Mouse (Mus musculus): ENCODE results near the gene Dcaf4.

Gene Dcaf4

DNA sequence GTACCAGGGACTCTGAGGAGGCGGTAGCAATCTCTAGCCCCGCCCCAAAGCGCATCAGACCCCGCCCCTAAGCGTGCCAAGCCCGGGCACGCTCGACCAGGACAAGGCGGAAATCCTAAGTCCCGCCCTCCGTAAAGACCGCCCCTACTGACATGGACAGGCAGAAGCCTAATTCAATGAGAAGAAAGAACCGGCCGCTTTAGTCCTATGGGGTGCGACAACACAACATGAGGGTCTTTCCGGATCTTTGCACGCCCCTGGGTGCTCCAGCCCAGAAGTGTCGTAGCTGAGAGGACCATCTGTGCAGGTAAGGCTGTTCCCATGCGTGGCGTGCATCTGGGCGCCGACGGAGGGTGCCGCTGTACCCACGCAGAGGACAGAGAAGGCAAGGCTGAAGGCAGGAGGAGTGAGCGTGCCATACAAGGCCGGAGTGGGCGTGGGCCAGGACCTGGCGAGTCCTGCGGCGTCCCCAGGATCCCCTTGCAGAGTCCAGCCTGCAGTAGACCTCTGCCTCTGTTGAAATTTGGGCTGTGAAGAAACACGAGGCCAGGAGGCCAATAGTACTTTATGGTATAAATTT, at the start of gene Dcaf4:
Dcaf4 (plus strand) TSS at position 156 of the 580 bp plus-strand sequence.
- DNase-seq, result peak; percentile 98

DNA sequence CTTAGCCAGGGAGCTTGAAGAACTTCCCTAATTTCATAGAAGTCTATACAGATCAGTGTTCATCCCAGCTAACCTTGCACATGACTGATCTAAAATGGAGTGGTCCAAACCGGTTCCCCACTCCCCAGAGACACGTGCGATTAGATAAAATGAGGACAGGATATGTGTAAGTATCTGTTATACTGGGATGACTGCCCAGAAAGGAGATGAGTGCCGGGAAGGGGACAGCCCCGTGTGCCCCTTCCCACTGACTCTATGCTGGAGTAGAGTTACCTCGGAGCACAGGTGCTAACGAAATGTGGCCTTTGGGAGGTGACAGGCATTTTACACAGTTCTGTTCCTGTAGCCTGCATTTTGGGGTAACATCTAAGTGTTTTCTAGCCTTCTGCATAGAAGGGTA, 48.5 kb upstream of the Dcaf4 start:
- no peak for DNase-seq

DNA sequence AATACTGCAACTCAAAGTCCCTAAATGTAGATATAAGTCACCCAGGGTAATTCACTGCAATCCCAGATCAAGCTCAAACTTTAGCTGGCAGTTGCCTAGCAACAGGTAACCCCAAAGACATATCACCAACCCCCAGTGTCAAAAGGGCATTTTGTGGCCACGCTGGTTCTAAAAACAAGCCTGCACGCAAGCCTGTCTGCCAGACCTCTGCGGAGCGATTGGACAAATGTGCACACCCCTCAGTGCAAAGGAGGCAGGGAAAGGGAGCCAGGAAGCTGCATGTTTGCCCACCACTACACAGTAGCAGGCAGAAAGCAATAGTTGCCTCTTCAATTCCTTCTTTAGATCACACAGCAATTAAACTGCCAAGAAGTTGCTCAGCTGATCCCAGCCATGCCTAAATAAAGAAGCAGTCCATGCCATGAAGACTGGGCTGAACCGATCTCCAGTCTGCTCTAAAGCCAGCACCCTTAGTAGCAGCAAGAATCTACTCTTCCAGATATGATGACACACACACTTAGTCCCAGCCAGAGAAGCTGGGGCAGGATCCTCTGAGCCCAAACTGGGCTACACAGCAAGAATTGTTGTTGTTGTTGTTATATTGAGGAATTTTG, 46.2 kb upstream of the Dcaf4 start:
- no peak for DNase-seq

DNA sequence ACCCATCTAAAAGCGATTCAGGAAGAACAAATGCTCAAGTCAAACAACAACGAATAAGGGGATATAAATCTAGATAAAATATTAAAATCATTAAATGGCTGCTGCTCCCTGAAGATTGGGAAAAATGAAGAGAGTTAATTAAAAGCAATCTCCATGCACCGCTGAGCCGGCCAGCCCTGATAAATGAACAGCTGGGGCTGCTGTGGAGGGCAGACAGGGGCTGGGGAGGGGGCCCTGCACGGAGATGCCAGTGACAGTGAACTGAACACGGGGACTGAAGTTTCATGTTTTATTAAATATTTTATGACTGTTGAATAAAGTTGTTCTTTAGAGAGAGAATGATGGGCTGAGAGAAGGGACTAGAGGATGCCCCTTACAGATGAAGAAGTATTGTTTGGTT, 44.8 kb upstream of the Dcaf4 start:
- no peak for DNase-seq

DNA sequence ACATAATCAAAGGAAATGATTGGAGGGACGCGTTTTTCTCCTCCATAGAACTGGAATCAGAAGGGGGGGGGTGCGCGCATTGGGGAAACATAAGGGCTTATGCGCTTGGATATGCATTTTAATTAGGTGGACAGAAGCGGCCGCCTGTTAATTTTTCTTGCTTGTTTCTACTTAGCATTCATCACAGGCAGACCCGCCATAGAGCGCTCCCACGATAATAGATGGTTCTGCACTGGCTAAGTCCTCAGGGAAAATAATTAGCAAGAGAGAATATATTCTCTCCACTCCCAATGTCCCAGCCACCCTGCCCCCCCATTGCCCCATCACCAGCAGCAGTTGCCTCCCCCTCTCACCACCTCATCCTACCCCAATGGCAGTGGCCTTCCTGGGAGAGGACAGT, 44.0 kb upstream of the Dcaf4 start:
- DNase-seq, result no peak

DNA sequence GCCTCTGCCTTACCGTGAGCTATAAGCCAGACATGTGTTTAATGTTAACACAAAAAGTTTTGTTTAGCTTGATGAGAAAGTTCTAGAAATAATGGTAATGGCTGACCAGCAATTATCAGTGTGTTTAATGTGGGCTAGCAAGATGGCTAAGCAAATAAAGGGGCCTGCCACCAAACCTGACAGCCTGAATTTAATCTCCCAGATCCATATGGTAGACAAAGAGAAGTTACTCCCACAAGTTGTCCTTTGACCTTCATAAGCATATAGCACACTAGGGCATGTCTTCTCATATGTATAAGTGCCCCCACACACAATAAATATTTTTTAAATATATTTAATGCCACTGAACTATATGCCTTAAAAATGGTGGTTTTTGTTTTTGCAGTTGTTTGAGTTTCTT, 41.1 kb upstream of the Dcaf4 start:
- no peak for DNase-seq

DNA sequence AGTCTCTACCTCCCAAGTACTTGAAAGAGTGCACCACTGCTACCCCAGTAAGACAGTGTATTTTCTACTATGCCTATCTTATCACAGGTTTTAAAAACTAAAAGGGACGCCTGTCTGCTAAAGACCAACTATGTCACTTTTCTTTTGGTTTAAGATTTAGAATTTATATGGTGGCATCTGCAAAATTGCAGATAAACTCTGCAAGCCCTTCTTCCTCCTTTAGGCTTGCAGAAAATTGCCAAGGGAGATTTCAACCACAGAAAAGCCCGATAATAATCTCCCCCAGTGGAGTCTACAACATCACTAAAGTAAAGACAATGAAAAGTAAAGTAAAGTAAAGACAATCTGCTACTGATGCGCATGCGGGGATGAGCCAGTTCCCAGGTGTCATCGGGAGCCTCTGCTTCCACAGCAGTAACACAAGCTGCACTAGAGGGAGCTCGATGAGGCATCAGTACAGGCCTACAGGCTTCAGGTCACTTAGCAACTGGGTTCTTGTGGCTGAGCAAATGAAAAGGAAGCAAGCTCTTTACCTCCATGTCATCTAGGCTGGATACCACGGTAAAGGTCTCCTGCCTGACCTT, 40.4 kb upstream of the Dcaf4 start:
- no peak for DNase-seq

DNA sequence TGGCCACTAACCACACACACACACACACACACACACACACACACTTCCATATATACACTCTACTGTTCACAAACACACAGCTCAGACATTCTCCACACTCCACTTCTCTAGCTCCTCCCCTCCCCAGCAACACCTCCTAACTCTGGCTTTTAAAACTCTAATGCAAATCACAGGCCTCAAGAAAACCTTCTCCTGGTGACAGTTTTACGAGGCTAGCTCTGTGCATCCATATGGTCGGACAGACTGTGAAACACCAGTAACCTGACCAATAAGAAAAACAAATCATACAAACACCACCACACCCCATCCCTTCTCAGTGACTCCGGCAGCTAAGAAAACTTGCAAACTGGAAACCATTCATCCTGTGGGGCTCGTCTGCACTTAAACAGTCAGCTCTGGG, 38.8 kb upstream of the Dcaf4 start:
- DNase-seq, result no peak

DNA sequence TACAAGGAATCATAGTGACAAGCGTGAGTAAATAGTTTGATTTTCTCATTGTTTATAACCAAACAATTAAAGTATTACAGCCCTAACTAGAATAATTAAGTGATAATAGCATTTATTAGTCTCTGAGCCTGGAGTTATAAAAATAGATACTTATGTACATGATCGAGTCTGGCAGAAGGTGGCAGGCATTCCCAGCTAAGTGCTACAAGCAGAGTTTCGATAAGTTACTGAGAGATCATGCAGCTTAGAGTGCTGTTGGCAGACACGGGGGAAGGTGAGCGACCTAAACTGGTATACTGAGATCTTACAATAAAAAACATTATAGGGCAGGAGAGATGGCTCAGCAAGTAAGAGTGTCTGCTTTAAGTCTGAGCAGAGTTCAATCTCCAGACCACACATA, 36.6 kb upstream of the Dcaf4 start:
- no peak for DNase-seq

DNA sequence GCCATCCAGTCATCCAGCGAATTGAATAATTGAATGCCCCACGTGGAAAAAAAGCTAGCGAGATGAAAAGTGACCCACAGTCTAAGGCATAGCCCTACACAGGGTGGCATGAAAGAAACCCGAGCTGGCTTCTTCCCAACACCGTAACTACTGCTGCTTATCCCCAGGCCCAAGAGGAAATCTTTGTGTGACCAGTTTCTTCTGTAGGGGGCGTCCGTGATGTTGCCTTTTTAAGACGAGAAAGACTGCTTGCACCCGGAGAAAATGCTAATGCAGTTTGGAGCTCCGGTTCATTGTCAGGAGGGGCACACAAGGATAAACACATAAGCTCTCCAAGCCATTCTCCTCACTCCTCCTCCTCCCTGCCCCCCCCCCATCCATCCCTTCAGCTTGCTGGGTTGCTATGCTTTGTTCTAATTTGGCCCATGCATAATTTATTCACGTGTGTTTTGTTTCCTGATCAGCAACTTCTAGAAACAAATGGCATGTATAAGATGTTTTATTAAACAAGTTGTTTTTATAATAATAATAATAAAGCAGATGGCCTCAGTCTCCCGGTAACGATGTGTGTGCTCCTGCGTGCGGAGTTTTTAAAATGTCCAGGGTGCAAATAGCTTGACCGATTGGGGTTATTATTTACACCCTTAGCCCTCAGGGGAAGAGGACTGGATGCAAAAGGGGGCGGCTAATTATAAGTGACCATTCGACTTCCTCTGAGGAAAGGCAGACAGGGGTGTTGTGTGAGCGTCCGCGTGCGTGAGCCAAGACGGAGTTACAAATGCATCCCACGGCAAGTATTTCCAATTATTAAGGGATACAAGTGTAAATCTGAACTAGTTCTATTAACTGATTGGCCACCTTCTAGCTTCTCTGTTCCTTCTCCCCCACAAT, 35.2 kb upstream of the Dcaf4 start:
- no peak for DNase-seq

DNA sequence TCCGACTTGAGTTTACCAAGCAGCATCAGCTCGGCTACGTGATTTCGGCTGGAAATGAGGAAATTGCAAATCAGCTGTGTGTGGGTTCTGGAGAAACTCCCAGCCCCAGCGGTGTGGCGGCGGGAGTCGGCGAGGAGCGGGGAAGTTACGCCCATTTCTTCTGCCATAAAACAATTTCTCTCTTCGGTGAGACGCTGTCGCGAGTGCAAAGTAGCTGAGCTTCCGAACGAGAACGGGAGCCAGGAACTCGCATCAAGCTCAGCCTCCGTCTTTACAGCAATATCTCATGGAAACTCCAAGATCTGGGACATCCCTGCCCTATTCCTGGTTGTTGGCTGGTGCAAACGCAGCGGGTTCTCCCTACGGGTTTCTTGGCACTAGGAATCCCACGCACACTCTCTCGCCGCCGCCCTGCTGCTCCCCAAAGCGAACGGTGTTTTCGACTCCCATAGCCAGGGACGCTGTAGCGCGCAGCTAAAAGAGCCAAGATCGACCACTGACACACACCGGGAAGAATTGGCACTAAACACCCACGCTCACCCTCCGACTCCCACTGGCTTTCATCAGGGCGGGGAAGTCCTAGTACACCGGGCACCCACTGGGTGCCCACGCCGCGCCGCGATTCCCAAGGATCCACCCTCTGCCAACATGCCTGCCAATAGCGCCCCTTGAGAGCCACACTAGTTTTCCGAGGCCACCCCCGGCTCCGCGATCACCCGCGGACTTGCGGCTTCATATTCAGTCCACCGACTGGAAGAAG, 34.2 kb upstream of the Dcaf4 start:
- peak; percentile 12 for DNase-seq

DNA sequence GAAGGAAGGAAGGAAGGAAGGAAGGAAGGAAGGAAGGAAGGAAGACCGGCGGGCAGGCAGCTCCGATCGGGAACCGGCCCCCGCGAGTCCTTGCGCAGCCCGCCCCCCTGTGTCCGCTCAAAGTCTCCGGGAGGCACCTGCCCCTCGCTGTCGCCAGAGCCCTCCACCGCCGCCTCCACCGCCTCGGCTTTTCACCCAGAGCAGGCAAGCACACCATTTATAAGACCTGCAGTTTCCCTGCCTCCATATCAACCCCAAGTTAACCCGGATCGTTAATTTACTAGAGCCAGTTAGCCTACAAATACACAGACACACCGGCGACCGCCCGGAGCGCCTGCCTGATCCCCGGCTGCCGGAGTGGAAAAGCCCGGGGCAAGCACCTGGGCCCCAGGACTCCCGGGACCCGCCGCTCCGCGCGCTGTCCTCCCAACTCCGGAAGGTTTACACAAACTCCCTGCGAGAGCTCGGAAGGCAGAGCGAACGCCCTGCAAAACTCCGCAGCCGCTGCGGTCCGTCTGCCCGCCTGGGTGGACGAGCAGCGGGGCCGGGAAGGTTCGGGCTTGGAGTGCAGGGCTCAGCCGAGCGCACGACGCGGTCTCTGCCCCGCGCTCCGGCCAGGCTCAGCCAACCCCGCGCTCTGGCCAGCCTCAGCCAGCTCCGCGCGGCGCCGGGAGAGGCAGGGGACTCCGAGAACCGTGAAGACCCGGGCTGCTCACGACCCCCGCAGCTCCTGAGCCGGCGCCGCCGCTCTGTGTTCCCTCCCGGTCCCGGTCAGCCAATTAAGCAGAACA, 33.4 kb upstream of the Dcaf4 start:
- peak; percentile 40 for DNase-seq

DNA sequence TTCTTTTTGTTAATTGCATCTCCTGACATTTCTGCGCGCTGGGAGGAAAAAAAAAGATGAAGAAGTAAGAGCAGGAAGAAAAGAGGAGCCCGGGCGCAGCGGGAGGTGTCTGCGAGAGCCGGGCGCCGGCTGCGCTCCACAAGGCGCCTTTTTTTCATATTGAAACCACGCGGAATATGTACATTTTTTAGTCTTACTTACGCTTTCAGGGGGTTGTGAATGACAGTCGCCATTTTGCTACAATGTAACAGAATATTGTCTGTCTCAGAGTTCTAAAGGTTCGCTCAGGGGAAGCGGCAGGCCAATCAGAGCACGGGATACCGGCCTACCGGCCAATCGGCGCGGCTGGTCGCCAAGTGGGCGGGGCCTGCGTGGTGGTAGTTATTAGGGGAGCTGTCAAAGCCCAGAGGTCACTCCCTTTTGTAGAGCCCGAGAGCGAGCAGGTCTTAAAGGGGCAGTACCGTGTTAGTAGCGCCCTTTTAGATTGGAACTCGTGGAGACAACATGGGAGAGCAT, 32.7 kb upstream of the Dcaf4 start, which contains the start of gene Dpf3:
Dpf3 (minus strand) TSS at position 241 of the 516 bp plus-strand sequence.
- DNase-seq, result peak; percentile 99

DNA sequence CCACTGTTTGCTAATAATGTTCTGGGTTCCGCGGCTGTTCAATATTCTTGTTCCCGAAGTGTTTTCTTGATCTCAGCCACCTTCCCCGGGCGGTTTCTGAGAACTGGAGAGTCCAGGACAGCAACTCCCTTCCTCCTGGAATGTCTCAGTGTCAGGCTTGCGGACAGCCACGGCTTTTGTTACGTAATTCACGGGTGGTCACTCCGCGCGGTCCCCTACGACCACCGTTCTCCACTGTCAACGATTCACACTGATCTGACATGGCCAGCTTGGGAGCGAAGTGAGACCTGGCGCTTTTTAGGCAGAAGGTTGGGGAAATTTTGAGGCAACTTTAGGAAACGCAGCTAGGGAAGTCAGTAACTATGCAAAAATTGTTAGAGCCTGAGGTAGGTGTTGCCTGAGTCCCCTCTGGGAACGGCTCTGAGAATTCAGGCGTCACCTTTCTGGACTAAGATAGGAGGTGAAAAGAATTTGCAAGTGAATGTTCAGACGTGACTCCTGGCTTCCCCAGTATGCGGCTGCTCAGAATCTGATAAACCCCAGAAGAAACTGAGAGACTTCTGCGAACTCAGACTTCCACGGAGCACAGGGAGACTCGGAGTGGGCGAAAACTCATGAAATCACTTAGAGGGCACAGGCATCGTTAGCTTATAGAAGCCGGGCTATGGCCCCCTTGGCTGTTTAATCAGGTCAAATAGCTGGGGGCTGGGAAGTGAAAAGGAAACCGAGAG, 31.9 kb upstream of the Dcaf4 start:
- DNase-seq, result peak; percentile 41

DNA sequence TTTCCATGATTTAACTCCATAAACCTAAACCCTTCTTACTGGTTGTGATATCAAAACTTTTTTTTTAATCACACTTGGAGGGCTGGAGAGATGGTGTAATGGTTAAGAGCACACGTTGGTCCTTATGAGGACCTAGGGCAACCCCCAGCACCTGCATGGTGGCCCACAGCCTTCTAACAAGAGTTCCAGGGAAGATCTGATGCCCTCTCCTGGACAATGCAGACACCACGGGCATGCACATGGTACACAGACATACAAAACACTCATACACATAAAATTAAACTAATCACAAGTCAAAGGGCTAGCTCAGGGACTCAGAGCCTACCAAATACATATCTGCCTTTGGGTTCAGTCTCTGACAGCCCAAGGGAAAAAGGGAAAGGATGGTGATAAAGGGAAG, 30.5 kb upstream of the Dcaf4 start:
- DNase-seq, result no peak

DNA sequence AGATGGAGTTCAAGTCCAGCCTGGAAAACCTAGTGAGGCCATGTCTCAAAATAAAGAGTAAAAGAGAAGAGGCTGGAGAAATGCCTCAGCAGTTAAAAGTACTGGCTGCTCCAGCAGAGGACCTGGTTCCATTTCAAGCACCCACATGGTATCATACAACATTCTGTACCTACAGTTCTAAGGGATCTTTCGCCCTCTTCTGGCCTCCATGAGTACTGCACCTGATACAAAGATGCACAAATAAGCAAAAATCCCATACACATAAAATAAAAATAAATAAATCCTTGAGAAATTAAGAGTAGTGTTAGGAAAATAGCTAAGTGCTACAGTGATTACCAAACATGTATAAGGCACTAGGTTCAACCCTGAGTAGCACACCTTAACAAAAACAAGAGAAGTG, 28.7 kb upstream of the Dcaf4 start:
- DNase-seq, result no peak

DNA sequence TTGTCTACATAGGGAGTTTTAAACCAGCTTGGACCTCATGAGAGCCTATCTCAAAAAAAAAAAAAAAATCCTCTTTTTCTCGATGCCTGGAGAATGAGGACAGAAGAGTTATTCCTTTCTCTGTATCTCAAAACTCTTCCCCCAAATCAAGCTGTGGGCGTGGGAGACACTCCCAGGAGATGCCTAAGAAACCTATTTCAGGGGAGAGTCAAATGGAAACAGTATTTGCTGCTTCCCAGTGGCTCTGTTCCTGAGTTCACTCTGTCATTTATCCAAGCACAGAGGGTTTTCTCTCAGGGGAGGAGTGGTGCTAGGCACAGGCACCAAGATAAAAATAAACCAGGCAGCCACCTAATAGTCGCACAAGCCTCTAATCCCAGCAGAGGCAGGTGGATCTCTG, 27.5 kb upstream of the Dcaf4 start:
- no peak for DNase-seq

DNA sequence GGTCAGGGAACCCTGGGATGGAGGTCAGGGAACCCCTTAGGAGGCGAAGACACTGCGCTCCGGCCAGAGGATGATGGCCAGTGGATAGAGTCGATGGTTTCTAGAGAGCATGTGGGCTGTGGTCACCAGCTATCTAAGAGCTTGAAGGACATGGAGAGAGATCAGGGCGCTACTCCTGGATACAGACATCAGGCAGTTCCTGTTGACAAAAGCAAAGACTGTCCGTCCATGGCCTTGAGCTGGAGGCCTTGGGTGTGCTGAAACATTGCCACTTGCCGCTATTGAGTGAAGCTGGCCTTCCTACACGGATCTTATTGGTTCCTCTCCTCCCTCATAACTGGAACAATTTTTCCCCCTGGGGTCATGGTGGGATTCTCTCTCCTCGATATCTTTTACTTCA, 26.1 kb upstream of the Dcaf4 start:
- DNase-seq, result no peak

DNA sequence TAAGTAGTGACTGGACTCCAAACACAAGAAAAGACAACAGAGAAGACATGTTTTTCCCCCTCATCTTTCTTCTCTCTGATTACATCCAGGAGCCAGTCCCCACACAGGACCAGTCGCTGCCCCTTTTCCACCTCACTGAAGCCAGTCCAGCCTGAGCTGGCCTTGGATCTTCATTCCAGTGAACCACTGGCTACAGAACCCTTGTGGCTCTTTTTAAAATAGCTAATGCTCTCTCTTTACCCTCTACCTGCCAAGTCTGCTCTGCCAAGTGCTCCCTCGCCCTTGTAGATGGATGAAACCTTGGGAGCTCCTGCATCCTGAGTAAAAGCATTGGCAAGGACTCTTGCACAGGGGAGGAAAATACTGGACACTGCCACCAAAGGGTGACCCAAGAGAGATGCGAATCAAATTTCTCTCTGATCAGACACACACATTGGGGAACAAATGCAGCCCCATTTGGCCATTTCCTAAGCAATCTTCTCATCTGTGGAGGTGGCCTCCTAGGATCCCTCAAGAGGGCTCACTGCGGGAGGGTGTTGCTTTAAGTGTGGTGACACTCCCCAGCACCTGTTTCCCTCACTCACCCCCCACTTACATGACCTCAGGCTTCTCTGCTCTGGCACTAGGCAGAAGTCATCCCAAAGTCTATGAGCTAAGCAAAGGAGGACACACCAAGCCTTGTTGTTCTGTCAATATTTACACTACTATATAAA, 24.9 kb upstream of the Dcaf4 start:
- DNase-seq, result no peak

DNA sequence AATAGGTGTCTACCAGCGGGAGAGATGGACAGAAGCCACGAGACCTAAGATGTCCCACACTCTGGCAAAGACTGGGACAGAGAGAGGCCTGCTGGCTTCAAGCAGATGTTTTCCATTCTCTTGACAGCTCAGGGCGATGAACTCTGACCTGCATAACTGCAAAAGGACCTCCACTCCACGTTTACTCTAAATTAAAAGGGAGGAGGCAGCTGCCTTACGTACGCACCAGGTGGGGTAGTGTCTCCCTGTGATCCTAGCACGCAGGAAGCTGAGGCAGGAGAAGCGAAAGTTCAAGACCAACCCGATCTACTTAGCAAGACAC, 24.3 kb upstream of the Dcaf4 start:
- DNase-seq, result no peak

DNA sequence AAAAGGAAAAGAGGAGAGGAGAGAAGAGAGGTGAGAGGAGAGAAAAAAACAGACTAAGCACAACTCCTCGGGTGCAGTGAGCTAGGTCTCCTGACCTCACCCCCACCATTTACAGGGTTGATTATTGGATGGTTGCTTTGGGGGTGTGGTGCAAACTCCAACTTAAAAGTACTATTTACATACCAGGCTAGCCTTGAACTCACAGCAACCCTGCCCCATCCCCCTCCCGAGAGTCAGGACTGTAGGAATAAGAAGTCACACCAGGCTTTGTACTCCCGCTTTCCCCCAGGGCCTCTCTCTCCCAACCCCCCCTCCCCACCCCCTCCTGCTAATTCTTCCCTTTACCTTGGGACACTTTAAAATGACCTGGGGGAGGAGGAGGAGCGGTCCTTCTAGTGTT, 23.9 kb upstream of the Dcaf4 start:
- no peak for DNase-seq
